Mouse (Mus musculus) midbrain, embryonic 14.5 days (tissue): ENCODE results near the gene Epyc. TPM values are rescaled to one million over a fixed set of nuclear protein-coding genes. Genes with fewer than 3 reads are reported as not detected.
"Not testable (repeated sequence)": the region's sequence is repeated elsewhere in the genome, so short reads cannot be mapped to it uniquely, and the experiment has no call there.

Source experiments
- ATAC-seq: fragments of 200-750 bp; cut with Nextera tagmentation; 2 replicates; pipeline ENCODE4 v1.8.0; 2017; ENCODE audit warnings: moderate number of reproducible peaks, moderate library complexity; ENCODE audit not compliant: low FRiP score, low TSS enrichment
- DNase-seq: peaks from one replicate; pipeline ENCODE4 v3.0.0-alpha.2; 2015
- H3K27ac ChIP-seq: fragments of 300-500 bp; sonication (generic); replicated peaks from 2 replicates; pipeline ENCODE4 v1.5.1; 2014; ENCODE audit warnings: mild to moderate bottlenecking, low read depth, low read length, moderate library complexity
- H3K27me3 ChIP-seq: fragments of 300-500 bp; sonication (generic); 2 replicates; pipeline ENCODE4 v1.6.1; 2014; ENCODE audit warnings: low read length, control low read depth, mixed read lengths; ENCODE audit not compliant: control insufficient read depth, insufficient read depth
- H3K36me3 ChIP-seq: fragments of 300-500 bp; sonication (generic); 2 replicates; pipeline ENCODE4 v1.6.1; 2014; ENCODE audit warnings: low read length, control low read depth; ENCODE audit not compliant: control insufficient read depth, insufficient read depth
- H3K4me1 ChIP-seq: fragments of 300-500 bp; sonication (generic); 2 replicates; pipeline ENCODE4 v1.6.1; 2014; ENCODE audit warnings: mild to moderate bottlenecking, antibody characterized with exemption, low read length, control low read depth; ENCODE audit not compliant: control insufficient read depth, insufficient read depth
- H3K4me2 ChIP-seq: fragments of 300-500 bp; sonication (generic); 2 replicates; pipeline ENCODE4 v1.6.1; 2014; ENCODE audit warnings: mild to moderate bottlenecking, low read length, moderate library complexity
- H3K4me3 ChIP-seq: fragments of 300-500 bp; sonication (generic); replicated peaks from 2 replicates; pipeline ENCODE4 v1.5.1; 2014; ENCODE audit warnings: low read depth, low read length
- H3K9ac ChIP-seq: fragments of 300-500 bp; sonication (generic); replicated peaks from 2 replicates; pipeline ENCODE4 v1.6.1; 2014; ENCODE audit warnings: mild to moderate bottlenecking, low read length, moderate library complexity
- H3K9me3 ChIP-seq: fragments of 300-500 bp; sonication (generic); 2 replicates; pipeline ENCODE4 v1.6.1; 2016; ENCODE audit warnings: low read length, control low read depth, mixed read lengths; ENCODE audit not compliant: control insufficient read depth
- WGBS: fragments of 180-500 bp; shearing (Covaris S2); extraction: QIAGEN DNeasy Blood & Tissue Kit; methylation state at CpG from one replicate; pipeline ENCODE4 v1.1.7; 2014; 5-methylcytosine and 5-hydroxymethylcytosine counted together
- polyA plus RNA-seq: library from polyadenylated mRNA; unstranded; fragments of >200 nt; fragmentation: Nextera tagmentation; extraction: Ambion mirVana; gene quantifications from 2 replicates; pipeline ENCODE4 v1.2.1, GENCODE M21; 2014

Epyc gene
- polyA plus RNA-seq, 1 experiment from 2014 or later = not detected

GRCm38 (mm10) chr10:97718021-97718420, 74.2 kb downstream of the Epyc start:
- no peak for DNase-seq
- no peak overlapping the region for H3K4me3 ChIP-seq
- 80% methylated on average over 2 of the region's 2 CpGs for WGBS
- no peak overlapping the region for H3K27ac ChIP-seq
- no peaks in the 10 kb centered on the region for H3K9me3 ChIP-seq
- no peaks in the 10 kb centered on the region for H3K4me1 ChIP-seq
- H3K9ac ChIP-seq = no peak overlapping the region
- ATAC-seq = no peak
- no peaks in the 10 kb centered on the region for H3K27me3 ChIP-seq
- no peak overlapping the region for H3K4me2 ChIP-seq
- H3K36me3 ChIP-seq = no peaks in the 10 kb centered on the region

GRCm38 (mm10) chr10:97720625-97721024, 76.8 kb downstream of the Epyc start:
- DNase-seq (no peak), ATAC-seq (no peak)
- Histone ChIP-seq H3K4me3 (no peak overlapping the region), H3K4me1 (no peaks in the 10 kb centered on the region), H3K4me2 (no peak overlapping the region), H3K27me3 (no peaks in the 10 kb centered on the region), H3K9ac (no peak overlapping the region), H3K36me3 (no peaks in the 10 kb centered on the region), H3K9me3 (no peaks in the 10 kb centered on the region), H3K27ac (no peak overlapping the region)
- 92% methylated on average over 1 of the region's 1 CpGs for WGBS

- Histone ChIP-seq H3K36me3 (no peaks in the 10 kb centered on the region), H3K4me1 (no peaks in the 10 kb centered on the region), H3K4me3 (no peak overlapping the region), H3K9me3 (no peaks in the 10 kb centered on the region), H3K9ac (no peak overlapping the region), H3K4me2 (no peak overlapping the region), H3K27me3 (no peaks in the 10 kb centered on the region), H3K27ac (no peak overlapping the region)
- DNase-seq (no peak), ATAC-seq (no peak)
- WGBS = 94% methylated on average over 9 of the region's 9 CpGs
Measured at GRCm38 (mm10) chr10:97722709-97723108, 78.8 kb downstream of the Epyc start.

GRCm38 (mm10) chr10:97725929-97726328, 82.1 kb downstream of the Epyc start:
- 58% methylated on average over 1 of the region's 1 CpGs for WGBS
- Histone ChIP-seq H3K4me2 (no peak overlapping the region), H3K4me1 (no peaks in the 10 kb centered on the region), H3K9me3 (no peaks in the 10 kb centered on the region), H3K27ac (no peak overlapping the region), H3K27me3 (no peaks in the 10 kb centered on the region), H3K36me3 (no peaks in the 10 kb centered on the region), H3K9ac (no peak overlapping the region), H3K4me3 (no peak overlapping the region)
- ATAC-seq = no peak
- DNase-seq = no peak

- H3K9me3 ChIP-seq, H3K9ac ChIP-seq, DNase-seq, H3K36me3 ChIP-seq, H3K27me3 ChIP-seq, ATAC-seq, H3K27ac ChIP-seq, H3K4me3 ChIP-seq, H3K4me1 ChIP-seq, H3K4me2 ChIP-seq: not testable (repeated sequence)
Measured at GRCm38 (mm10) chr10:97726655-97727054, 82.8 kb downstream of the Epyc start, which contains the start of gene C030005K15Rik. Gene C030005K15Rik, minus strand, starts transcription at chr10:97726755.

Other genes with a start within 250 kb of the Epyc start
- 1.4 and 75.1 TPM in 2 replicates for gene Dcn, start 164.5 kb upstream of the Epyc start, polyA plus RNA-seq
- gene Lum, start 78.9 kb upstream of the Epyc start, polyA plus RNA-seq = 0.08 and 28.8 TPM in 2 replicates
- gene Kera, start 37.2 kb upstream of the Epyc start, polyA plus RNA-seq = 0.09 TPM in 1 of 2 replicates, not detected in the other
- gene Ccer1, start 49.0 kb downstream of the Epyc start, polyA plus RNA-seq = not detected in 2 replicates
- gene C030005K15Rik, start 82.7 kb downstream of the Epyc start, polyA plus RNA-seq = not detected in 2 replicates